Mouse (Mus musculus) stomach, postnatal 0 days (tissue): ENCODE measurements at regions not wholly inside any gene's neighbourhood (a gene's known extent, or its start where the extent isn't known, plus 50 kb on each side); places are given as distances from the start of the nearest gene placed in this dataset.

Source experiments
- CTCF ChIP-seq: IDR thresholded peaks from 2 replicates; pipeline ENCODE4 v1.5.1; 2016; ENCODE audit warnings: antibody characterized with exemption, low read depth, mild to moderate bottlenecking, moderate library complexity
- EP300 ChIP-seq: optimal IDR thresholded peaks from 2 replicates; pipeline ENCODE3; 2016; ENCODE audit warnings: antibody characterized with exemption

- no peak for TF ChIP-seq CTCF
- TF ChIP-seq EP300 = no peak
Observed at GRCm38 (mm10) chr4:142982585-142983294, 230.1 kb downstream of the Prdm2 start.
